Mouse (Mus musculus): ENCODE measurements around the gene Gm340.

The Gm340 gene

GRCm38 (mm10) chr19:41581706-41582420, at the start of gene Gm340:
Gm340 (plus strand) TSS chr19:41582370.
- no peak for DNase-seq

GRCm38 (mm10) chr19:41534021-41534420, 48.1 kb upstream of the Gm340 start:
- no peak for DNase-seq

GRCm38 (mm10) chr19:41556981-41557380, 25.2 kb upstream of the Gm340 start:
- DNase-seq, result no peak

GRCm38 (mm10) chr19:41557491-41557890, 24.7 kb upstream of the Gm340 start:
- no peak for DNase-seq

GRCm38 (mm10) chr19:41558891-41559486, 23.2 kb upstream of the Gm340 start:
- no peak for DNase-seq

DNA sequence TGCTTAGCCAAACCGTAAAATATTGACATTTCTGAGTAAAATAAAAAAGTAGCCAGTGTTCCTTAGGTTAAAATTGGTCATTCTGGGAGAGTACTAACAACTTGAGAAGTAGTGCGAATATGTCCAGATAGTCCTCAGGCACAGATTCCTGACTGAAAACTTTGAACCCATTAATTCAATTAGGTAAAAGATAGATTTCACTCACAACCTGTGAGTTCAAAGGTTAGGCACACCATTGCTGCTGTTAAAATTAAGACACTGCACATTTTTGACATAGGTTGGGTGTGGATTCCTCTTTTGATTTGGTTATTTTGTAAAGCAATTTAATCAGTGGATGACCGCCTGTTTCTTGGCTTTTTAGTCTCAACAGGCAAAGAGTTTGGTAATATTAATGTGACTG, 21.3 kb upstream of the Gm340 start:
- DNase-seq, result no peak

DNA sequence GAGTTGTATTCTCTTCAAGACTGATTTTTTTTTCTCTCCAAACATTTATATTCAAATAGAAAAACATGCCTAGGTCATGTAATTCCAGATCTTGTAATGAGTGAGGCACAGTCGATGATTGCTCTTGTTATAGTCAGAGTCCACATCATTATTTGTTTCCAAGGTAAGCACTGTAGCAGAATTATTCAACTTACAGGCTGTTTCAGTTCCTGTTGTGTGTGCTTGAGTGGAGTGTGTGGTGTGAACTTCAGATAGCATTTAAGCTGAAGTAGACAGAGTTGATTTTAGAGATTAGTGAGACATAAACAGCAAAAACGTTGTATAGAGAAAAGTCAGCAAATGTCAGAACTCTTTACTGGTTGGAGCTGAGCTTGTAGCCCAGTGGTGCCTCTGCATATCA, 13.4 kb upstream of the Gm340 start:
- no peak for DNase-seq

DNA sequence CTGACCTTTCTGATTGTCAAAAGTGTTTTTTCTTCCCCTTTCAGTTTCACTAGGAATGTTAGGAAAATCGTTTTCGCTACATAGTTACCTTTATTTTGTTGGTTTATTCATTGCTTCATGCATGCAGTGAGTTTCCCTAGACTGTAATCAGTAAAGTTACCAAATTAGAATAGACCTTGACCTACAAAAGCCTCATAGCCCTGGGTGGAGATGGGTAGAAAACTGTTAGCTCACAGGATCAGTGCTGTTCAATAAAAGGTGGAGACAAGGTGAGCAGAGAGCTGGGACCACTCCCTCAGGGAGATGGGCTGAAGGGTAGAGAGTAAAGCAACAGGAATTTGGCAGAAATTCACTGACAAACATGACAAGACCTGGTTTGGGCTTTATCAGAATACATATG, 8.5 kb upstream of the Gm340 start:
- DNase-seq, result no peak

GRCm38 (mm10) chr19:41577576-41577975, 4.6 kb upstream of the Gm340 start:
- DNase-seq, result no peak

GRCm38 (mm10) chr19:41579311-41579920, 2.8 kb upstream of the Gm340 start:
- peak in 1 of 2 experiments; percentile 22 for DNase-seq

GRCm38 (mm10) chr19:41582918-41583514, 846 bp downstream of the Gm340 start:
- DNase-seq, result no peak

- no peak for DNase-seq
These were observed 4.6 kb downstream of the Gm340 start for GRCm38 (mm10) chr19:41586752-41587151.

DNA sequence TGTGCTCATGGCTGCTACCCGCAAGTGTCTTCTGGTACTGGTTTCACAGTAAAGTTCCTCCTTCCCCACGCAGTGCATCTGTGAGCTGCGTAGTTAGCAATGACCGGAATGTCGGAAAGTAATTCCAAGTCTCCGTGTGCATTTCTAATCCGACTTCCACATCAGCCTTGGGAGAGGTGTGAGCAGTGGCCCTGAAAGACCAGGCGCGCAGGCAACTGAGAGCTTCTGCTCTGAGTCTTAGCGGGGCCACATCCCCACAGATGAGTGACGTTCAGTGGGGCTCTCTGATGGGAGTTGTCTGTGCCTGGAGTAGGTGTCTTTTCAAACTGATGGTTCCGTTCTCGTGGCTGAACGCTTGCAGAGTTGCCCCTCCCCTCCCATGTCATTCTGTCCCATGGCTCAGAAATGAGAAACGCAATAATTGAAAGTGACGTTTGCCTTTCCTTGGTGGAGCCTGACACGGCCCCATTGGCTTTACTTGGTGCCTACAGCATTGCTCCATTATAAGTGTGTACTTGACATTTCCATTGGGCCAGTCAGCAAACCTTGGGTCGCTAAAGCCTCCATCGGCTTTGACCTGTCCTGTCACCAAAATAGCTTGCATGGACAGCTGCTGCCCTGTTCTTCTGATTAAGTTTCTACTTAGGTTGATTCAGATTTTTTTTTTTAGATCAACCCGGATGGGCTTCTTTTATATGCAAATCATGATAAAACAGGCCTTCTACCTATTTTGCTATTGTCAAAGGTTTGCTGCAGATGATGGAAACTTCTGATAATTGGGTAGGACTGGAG, 5.5 kb downstream of the Gm340 start:
- no peak for DNase-seq

- DNase-seq, result no peak
These were observed 6.9 kb downstream of the Gm340 start for GRCm38 (mm10) chr19:41589026-41589425.

- no peak for DNase-seq
These were observed 7.5 kb downstream of the Gm340 start for GRCm38 (mm10) chr19:41589681-41590080.

DNA sequence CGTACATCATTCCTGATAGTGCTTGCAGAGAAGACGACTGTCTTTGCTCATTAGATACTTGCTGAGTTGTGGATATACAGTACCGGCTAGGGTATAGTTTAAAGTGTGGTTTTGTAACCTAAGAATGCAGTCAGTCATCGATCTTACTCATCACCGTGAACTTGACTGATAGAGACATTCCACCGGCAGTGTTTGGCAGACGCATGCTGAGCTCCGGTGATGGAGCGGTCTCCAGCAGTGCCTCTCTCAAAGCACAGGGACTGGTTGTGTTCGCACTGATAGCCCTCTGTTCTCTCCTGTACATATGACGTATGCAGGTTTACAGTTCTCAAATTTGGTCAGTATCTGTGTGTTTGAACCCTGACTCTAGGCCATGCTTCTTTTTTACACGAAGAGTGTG, 9.6 kb downstream of the Gm340 start:
- no peak for DNase-seq

DNA sequence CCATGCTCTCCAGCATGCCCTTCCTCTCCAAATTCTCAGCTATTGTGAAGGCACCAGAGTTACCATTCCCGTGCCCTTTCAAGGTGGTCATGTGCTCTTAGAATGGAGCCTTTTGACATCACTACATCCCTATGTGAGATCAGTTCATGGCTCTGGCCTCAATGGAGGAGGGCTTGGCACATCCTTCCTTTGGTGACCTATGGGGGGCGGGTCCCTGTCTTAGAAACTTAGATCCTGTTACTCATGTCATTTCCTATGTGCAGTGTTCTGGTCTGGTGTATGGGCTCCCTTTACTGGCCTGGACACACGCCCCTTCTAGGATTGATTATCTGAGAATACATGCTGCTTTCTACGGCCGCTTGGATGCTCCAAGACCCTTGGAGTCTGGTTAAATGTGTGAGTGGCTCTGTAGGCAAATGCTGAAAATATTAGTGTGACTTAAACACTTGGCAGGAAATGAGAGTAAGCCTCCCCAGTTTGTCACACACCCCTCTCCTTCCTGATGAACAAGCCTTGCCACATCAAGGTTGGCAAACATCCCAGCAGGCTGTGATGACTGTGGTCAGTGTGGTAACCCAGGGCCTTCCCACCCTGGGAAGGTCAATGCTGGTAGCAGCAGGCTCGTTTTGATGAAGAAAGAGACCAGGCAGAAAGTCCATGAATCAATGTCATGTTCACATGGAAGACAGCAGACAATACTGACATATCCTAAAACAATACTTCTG, 15.2 kb downstream of the Gm340 start:
- no peak for DNase-seq

GRCm38 (mm10) chr19:41600647-41601046, 18.5 kb downstream of the Gm340 start:
- no peak for DNase-seq

DNA sequence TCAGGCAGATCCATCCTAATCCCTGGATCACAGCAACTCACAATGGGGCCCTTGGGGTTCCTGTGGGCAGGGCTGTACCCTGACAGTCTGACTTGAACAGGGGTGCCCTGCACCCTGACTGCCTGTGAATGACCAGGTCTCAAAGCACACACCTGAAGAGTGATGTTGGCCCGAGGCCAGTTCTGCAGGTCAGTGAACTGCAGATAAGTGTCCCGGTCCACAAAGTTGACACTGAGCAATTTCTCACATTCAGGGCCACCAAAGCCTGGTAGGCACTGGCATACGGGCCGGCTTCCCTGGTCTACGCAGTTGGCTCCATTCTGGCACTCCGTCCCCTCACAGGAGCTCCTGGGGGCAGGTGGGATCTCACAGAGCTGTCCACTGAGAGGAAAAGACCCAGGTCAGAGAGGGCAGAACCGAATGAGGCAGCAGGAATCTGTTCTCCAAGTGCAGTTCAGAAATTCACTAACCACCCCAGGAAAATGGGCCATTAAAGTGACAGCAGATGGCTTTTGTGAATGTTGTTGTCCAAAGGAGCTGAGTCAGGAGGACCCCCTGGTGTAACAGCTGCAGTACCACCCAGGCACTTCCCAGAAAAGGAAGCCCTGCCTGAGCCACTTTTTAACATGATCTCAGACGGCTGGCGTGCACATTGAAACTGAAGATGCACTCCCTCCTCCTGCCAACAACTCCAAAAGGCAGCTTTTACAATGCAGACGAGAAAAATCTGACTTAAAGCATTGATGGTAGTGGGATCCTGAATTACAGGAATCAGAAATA, 24.2 kb downstream of the Gm340 start:
- no peak for DNase-seq

DNA sequence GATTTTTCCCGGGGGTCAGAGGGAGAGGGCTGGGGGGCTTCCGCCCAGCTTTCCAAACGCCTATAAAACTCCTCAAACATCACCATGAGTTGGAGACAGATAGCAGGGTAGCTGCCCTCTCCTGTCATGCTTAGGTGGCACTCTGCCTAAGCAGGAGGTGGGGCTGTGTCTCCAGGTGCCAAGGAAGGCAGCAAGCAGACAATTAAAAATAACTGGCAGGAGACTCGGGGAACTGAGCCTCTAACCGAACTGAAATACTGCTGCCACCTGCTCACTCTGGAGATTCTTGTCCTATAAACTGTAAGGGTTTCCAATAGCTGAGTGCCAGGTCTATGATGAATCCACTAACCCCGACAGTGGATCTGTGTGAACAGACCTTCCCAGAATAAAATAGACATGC, 29.5 kb downstream of the Gm340 start:
- DNase-seq, result no peak

GRCm38 (mm10) chr19:41613325-41614087, 31.3 kb downstream of the Gm340 start:
- DNase-seq, result no peak
